Mouse (Mus musculus) embryonic facial prominence, embryonic 14.5 days (tissue): ENCODE data around the gene Dnlz. TPM values are rescaled to one million over a fixed set of nuclear protein-coding genes. Genes with fewer than 3 reads are reported as not detected.

Source experiments
- polyA plus RNA-seq: library from polyadenylated mRNA; unstranded; fragments of >200 nt; fragmentation: Nextera tagmentation; extraction: Ambion mirVana; gene quantifications from 2 replicates; pipeline ENCODE4 v1.2.1, GENCODE M21; 2014

The Dnlz gene
- polyA plus RNA-seq, 1 experiment from 2014 or later = 24.2 TPM

Other genes starting within 250 kb of the Dnlz start
- gene Nacc2, start 228.9 kb downstream of the Dnlz start, polyA plus RNA-seq = 7.0 and 8.9 TPM in 2 replicates
- 1.2 and 1.4 TPM in 2 replicates for gene Lhx3, start 143.8 kb downstream of the Dnlz start, polyA plus RNA-seq
- 17.2 and 18.4 TPM in 2 replicates for gene Qsox2, start 114.6 kb downstream of the Dnlz start, polyA plus RNA-seq
- gene Ccdc187, start 57.6 kb downstream of the Dnlz start, polyA plus RNA-seq = 0.17 and 0.28 TPM in 2 replicates
- gene Gpsm1, start 36.6 kb downstream of the Dnlz start, polyA plus RNA-seq = 29.3 and 33.8 TPM in 2 replicates
- 1.3 and 2.1 TPM in 2 replicates for gene Card9, start 8.8 kb upstream of the Dnlz start, polyA plus RNA-seq
- 20.2 and 22.9 TPM in 2 replicates for gene Snapc4, start 28.5 kb upstream of the Dnlz start, polyA plus RNA-seq
- gene Entr1, start 37.2 kb upstream of the Dnlz start, polyA plus RNA-seq = 102 and 109 TPM in 2 replicates
- gene Pmpca, start 37.2 kb upstream of the Dnlz start, polyA plus RNA-seq = 71.9 and 72.3 TPM in 2 replicates
- 16.3 and 17.8 TPM in 2 replicates for gene Inpp5e, start 57.1 kb upstream of the Dnlz start, polyA plus RNA-seq
- gene Sec16a, start 93.1 kb upstream of the Dnlz start, polyA plus RNA-seq = 38.6 and 42.0 TPM in 2 replicates
- gene Notch1, start 164.6 kb upstream of the Dnlz start, polyA plus RNA-seq = 29.9 and 35.8 TPM in 2 replicates
- 110 and 119 TPM in 2 replicates for gene Egfl7, start 227.9 kb upstream of the Dnlz start, polyA plus RNA-seq
- gene Gm20532, start 234.5 kb upstream of the Dnlz start, polyA plus RNA-seq = not detected in 2 replicates